Mouse (Mus musculus): ENCODE measurements at regions not wholly inside any gene's neighbourhood (a gene's known extent, or its start where the extent isn't known, plus 50 kb on each side); places are given as distances from the start of the nearest gene placed in this dataset.

- Histone ChIP-seq H3K4me2 (replicated peaks; ENCODE audit: low read depth) (no peak overlapping the region), H3K4me1 (replicated peaks; ENCODE audit: control insufficient read depth, insufficient read depth) (no peaks in the 10 kb centered on the region), H3K9ac (ENCODE audit: low read length) (no peak overlapping the region), H3K9me3 (ENCODE audit: control insufficient read depth, low read length) (no peaks in the 10 kb centered on the region), H3K27me3 (ENCODE audit: control insufficient read depth, insufficient read depth, low read length) (no peaks in the 10 kb centered on the region), H3K36me3 (ENCODE audit: control insufficient read depth, insufficient read depth, low read length) (no peaks in the 10 kb centered on the region), H3K27ac (replicated peaks) (no peak overlapping the region), H3K4me3 (ENCODE audit: low read depth, low read length) (no peak overlapping the region)
- DNase-seq (ENCODE audit: low spot score), result no peak
- no peak for ATAC-seq (ENCODE audit: low FRiP score, low TSS enrichment)
- TF ChIP-seq EP300 (optimal IDR thresholded peaks at IDR 0.05), result no peak
- no peak for TF ChIP-seq CTCF (IDR thresholded peaks at IDR 0.05; ENCODE audit: low read depth)
- WGBS, result 55% methylated on average over 2 of the region's 2 CpGs
Measured at GRCm38 (mm10) chr13:85359621-85360020, 70.7 kb upstream of the Rasa1 start.

GRCm38 (mm10) chr13:85359143-85359542 lies 70.2 kb upstream of the Rasa1 start:
- 58% methylated on average over 6 of the region's 6 CpGs for WGBS
- Histone ChIP-seq H3K4me3 (ENCODE audit: low read depth, low read length) (no peak overlapping the region), H3K4me1 (replicated peaks; ENCODE audit: control insufficient read depth, insufficient read depth) (no peaks in the 10 kb centered on the region), H3K27ac (replicated peaks) (no peak overlapping the region), H3K4me2 (replicated peaks; ENCODE audit: low read depth) (no peak overlapping the region), H3K27me3 (ENCODE audit: control insufficient read depth, insufficient read depth, low read length) (no peaks in the 10 kb centered on the region), H3K9ac (ENCODE audit: low read length) (no peak overlapping the region), H3K36me3 (ENCODE audit: control insufficient read depth, insufficient read depth, low read length) (no peaks in the 10 kb centered on the region), H3K9me3 (ENCODE audit: control insufficient read depth, low read length) (no peaks in the 10 kb centered on the region)
- TF ChIP-seq EP300 (optimal IDR thresholded peaks at IDR 0.05), result no peak
- TF ChIP-seq CTCF (IDR thresholded peaks at IDR 0.05; ENCODE audit: low read depth), result no peak
- no peak for ATAC-seq (ENCODE audit: low FRiP score, low TSS enrichment)
- DNase-seq (ENCODE audit: low spot score), result no peak

- no peak for TF ChIP-seq EP300 (optimal IDR thresholded peaks at IDR 0.05)
- no peak for TF ChIP-seq CTCF (IDR thresholded peaks at IDR 0.05; ENCODE audit: low read depth)
- H3K9ac ChIP-seq (ENCODE audit: low read length), result no peak overlapping the region
- no peak for DNase-seq (ENCODE audit: low spot score)
- H3K27me3 ChIP-seq (ENCODE audit: control insufficient read depth, insufficient read depth, low read length), result no peaks in the 10 kb centered on the region
- H3K27ac ChIP-seq (replicated peaks), result no peak overlapping the region
- no peak for ATAC-seq (ENCODE audit: low FRiP score, low TSS enrichment)
- H3K4me1 ChIP-seq (replicated peaks; ENCODE audit: control insufficient read depth, insufficient read depth), result no peaks in the 10 kb centered on the region
- H3K4me3 ChIP-seq (ENCODE audit: low read depth, low read length), result no peak overlapping the region
- 51% methylated on average over 3 of the region's 3 CpGs for WGBS
- H3K4me2 ChIP-seq (replicated peaks; ENCODE audit: low read depth), result no peak overlapping the region
- no peaks in the 10 kb centered on the region for H3K36me3 ChIP-seq (ENCODE audit: control insufficient read depth, insufficient read depth, low read length)
- no peaks in the 10 kb centered on the region for H3K9me3 ChIP-seq (ENCODE audit: control insufficient read depth, low read length)
Measured at GRCm38 (mm10) chr13:85352061-85352460, 63.1 kb upstream of the Rasa1 start.
